Mouse (Mus musculus) cortical plate, adult 2 months (tissue): ENCODE results near the gene Nrxn3.

Experiments
- CTCF ChIP-seq: fragments of 200-500 bp; IDR thresholded peaks from 2 replicates; pipeline ENCODE4 v1.5.1; 2011; ENCODE audit warnings: mild to moderate bottlenecking, control low read depth, low read length; ENCODE audit not compliant: insufficient read depth; ENCODE audit errors: extremely low read depth
- POLR2A ChIP-seq: fragments of 200-500 bp; IDR thresholded peaks from 2 replicates; pipeline ENCODE4 v1.6.1; 2011; ENCODE audit warnings: mild to moderate bottlenecking, low read length, control low read depth; ENCODE audit not compliant: insufficient read depth; ENCODE audit errors: extremely low read depth

DNA sequence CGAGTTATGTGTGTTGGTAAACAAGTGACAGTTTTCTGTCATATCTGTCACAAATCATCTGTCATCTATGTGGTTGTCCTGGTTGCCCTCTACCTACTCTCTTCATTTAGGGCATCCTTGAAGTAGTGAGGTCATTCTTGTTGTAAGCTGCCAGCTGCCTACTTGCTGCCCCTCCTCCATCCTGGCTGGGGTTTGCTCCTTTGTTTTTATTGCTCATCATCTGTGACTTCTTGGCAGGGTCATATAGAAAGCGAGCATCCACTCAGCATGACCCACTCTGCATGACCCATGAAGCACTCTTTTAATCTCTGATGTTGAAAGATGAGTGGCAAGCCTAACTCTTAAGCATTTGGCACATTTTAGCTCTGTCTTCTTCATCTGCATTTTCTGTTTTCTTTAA is 194.1 kb downstream of the Nrxn3 start:
- no peak for TF ChIP-seq POLR2A
- no peak for TF ChIP-seq CTCF
